Comparison of ENCODE assay signal across 8 mouse cellular contexts in genomic region chr3:51778738-51779592, GRCm38 (mm10).
DNase-seq lines count a peak whose midpoint lies in the region; ATAC-seq lines count a peak whose summit lies in the region.

No protein-coding gene starts in this region.

- no peaks in the 10 kb centered on the region for H3K27me3 ChIP-seq in intestine, embryonic 16.5 days (replicated peaks; ENCODE audit: control insufficient read depth, insufficient read depth, low read length)
- H3K27me3 ChIP-seq in midbrain, embryonic 16.5 days (ENCODE audit: control insufficient read depth, insufficient read depth, low read depth, low read length): no peaks in the 10 kb centered on the region

- peak overlapping the region; percentile 33 for H3K27ac ChIP-seq in intestine, embryonic 16.5 days (ENCODE audit: low read length)
- H3K27ac ChIP-seq in midbrain, embryonic 16.5 days (ENCODE audit: low read length): peak overlapping the region; percentile 84

- 27% methylated on average over 16 of the region's 16 CpGs for WGBS in intestine, embryonic 16.5 days
- WGBS in midbrain, embryonic 16.5 days: 12% methylated on average over 16 of the region's 16 CpGs

- 0 out of 2 replicates have a peak overlapping the region, but pooled peaks have one; percentile 21 for H3K9ac ChIP-seq in intestine, embryonic 16.5 days (ENCODE audit: low read depth, low read length)
- peak overlapping the region; percentile 23 for H3K9ac ChIP-seq in midbrain, embryonic 16.5 days (ENCODE audit: low read depth, low read length)

- no peaks in the 10 kb centered on the region for H3K9me3 ChIP-seq in intestine, embryonic 16.5 days (ENCODE audit: control insufficient read depth, low read length)
- H3K9me3 ChIP-seq in midbrain, embryonic 16.5 days (replicated peaks; ENCODE audit: control insufficient read depth, low read length, poor library complexity, severe bottlenecking): no peaks in the 10 kb centered on the region

- H3K4me2 ChIP-seq in intestine, embryonic 16.5 days (ENCODE audit: low read depth, low read length): no peak overlapping the region
- peak overlapping the region; percentile 19; the same call in 1 of the 2 replicates for H3K4me2 ChIP-seq in midbrain, embryonic 16.5 days (ENCODE audit: low read length)

- H3K4me3 ChIP-seq in intestine, embryonic 16.5 days (ENCODE audit: low read length): no peak overlapping the region
- H3K4me3 ChIP-seq in midbrain, embryonic 16.5 days (ENCODE audit: low read depth, low read length): no peak overlapping the region

- H3K36me3 ChIP-seq in intestine, embryonic 16.5 days (ENCODE audit: control insufficient read depth, insufficient read depth, low read length): no peaks in the 10 kb centered on the region
- H3K36me3 ChIP-seq in midbrain, embryonic 16.5 days (ENCODE audit: control insufficient read depth, insufficient read depth, low read length): no peaks in the 10 kb centered on the region

- peaks cover 14% of the 10 kb centered on the region for H3K4me1 ChIP-seq in intestine, embryonic 16.5 days (ENCODE audit: control insufficient read depth, insufficient read depth, low read length)
- H3K4me1 ChIP-seq in midbrain, embryonic 16.5 days (ENCODE audit: control insufficient read depth, insufficient read depth, low read length): peaks cover 19% of the 10 kb centered on the region

- DNase-seq in adrenal gland, adult 2 months: peak; percentile 40
- DNase-seq in adrenal gland, postnatal 25 days: no peak
- peak; percentile 56 for DNase-seq in cerebellum, adult 8-10 months
- peak; percentile 52 for DNase-seq in forelimb bud, embryonic 11.5 days (ENCODE audit: low read depth, low spot score)
- no peak for DNase-seq in spleen, postnatal 10 days (ENCODE audit: low spot score in 2 of 2)
- no peak for DNase-seq in ovary, postnatal 10 days (ENCODE audit: low spot score)

- ATAC-seq in intestine, embryonic 16.5 days: peak; percentile 63; the same call in 1 of the 2 replicates
- peak; percentile 83 for ATAC-seq in midbrain, embryonic 16.5 days

Comparison
In these comparisons a context has a peak if more than half of its experiments do, and no peak if none do; other contexts are left out.
1. DNase-seq: peak in adrenal gland, adult 2 months (single experiment), cerebellum, adult 8-10 months (single experiment) and forelimb bud, embryonic 11.5 days (single experiment); none in adrenal gland, postnatal 25 days (single experiment), spleen, postnatal 10 days (0 of 2) and ovary, postnatal 10 days (single experiment).